Mouse (Mus musculus): ENCODE data around the gene Mc3r.

GRCm38 (mm10) chr2:172291025-172291424, 42.7 kb downstream of the Mc3r start:
- TF ChIP-seq TBP (conservative IDR thresholded peaks at IDR 0.05; ENCODE audit: low read depth, low read length), result no peak
- TF ChIP-seq POLR2A (IDR thresholded peaks at IDR 0.05; ENCODE audit: low read depth, low read length), result no peak
- TF ChIP-seq MYC (IDR thresholded peaks at IDR 0.05; ENCODE audit: low read depth, low read length), result no peak
- TF ChIP-seq SMC3 (IDR thresholded peaks at IDR 0.05; ENCODE audit: low read depth, low read length), result no peak
